Mouse (Mus musculus) E14TG2a.4 (cell line): ENCODE measurements around the gene Fance.

Source experiments
- CTCF ChIP-seq: conservative IDR thresholded peaks from 2 replicates; pipeline ENCODE4 v1.5.1; 2014; ENCODE audit warnings: low read length
- NANOG ChIP-seq: IDR thresholded peaks from 2 replicates; pipeline ENCODE4 v1.6.1; 2014; ENCODE audit warnings: borderline replicate concordance, low read length, mixed read lengths
- POU5F1 ChIP-seq: IDR thresholded peaks from 2 replicates; pipeline ENCODE4 v1.6.1; 2014; ENCODE audit warnings: low read length, borderline replicate concordance

- TF ChIP-seq CTCF = no peak
- no peak for TF ChIP-seq POU5F1
- TF ChIP-seq NANOG = no peak
Measured at GRCm38 (mm10) chr17:28349901-28350465, 36.7 kb downstream of the Fance start.
